Mouse (Mus musculus) gastrocnemius, adult 8-10 months (tissue): ENCODE measurements around the gene Esrrg. TPM values are rescaled to one million over a fixed set of nuclear protein-coding genes. Genes with fewer than 3 reads are reported as not detected.

ENCODE experiments used
- DNase-seq, 2 experiments: peaks; one replicate each; pipeline ENCODE4 v3.0.0; 2022; ENCODE audit warnings: low spot score in 2 of 2
- total RNA-seq, 4 experiments: library from RNA; stranded (reverse); gene quantifications; 2 replicates each; pipeline ENCODE4 v1.2.4; 2022

Esrrg gene
- total RNA-seq, 4 experiments from 2014 or later = 15.2 to 29.3 (median 24.2) TPM

DNA sequence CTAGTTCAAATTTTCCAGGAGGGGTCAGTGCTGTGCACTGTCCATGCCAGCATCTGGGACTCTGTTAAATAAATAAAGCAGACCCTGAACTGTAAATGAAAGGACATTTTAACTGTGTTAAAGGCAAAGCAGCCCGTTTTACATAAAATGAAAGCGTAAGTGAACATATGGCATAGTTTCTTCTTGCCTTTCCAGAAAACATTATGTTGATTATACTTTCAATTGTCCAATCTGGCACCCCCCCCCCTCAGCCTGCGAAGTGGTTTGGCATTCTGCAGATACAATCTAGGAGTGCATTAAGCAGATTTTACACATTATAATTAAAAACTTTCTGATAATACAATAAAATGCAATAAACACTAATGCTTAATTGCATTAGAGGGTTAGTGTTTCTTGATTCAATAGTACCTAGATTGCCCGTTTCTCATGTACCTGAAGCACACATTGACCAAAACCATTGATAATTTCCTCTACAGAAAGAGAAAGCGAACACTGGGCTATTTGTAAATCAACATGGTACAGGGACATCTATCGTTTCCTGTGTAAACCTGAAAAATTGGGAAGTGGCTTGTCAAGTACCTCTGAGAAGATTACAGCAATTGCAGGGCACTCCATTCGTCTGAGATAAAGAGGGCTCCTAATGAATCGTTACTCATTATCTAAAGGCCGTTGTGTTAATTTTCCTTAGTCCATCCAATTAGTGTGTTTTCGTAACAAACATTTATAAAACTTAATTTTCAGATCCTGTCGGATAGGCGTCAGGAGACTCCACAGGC, 539.0 kb downstream of the Esrrg start:
- no peak for DNase-seq

GRCm38 (mm10) chr1:188151066-188151465, 542.5 kb downstream of the Esrrg start:
- DNase-seq = no peak

DNA sequence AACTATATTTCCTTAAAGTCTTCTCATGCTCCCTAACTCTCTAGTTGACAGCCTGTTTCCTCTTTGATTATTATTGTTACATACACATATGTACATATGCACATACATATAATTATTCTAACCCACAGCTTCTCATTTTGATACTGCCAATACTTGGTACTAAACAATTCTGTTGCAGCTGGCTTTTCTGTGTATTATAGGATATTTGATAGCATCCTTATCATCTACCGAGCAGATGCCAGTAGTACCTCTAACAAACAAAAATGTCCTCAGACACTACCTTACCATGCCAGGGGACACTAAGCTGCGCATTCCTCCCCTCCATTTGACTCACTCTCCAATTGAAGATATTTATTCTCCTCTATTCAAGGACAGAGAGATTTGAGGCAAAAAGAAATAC, 543.4 kb downstream of the Esrrg start:
- no peak for DNase-seq

GRCm38 (mm10) chr1:188153665-188154064, 545.1 kb downstream of the Esrrg start:
- DNase-seq = no peak

DNA sequence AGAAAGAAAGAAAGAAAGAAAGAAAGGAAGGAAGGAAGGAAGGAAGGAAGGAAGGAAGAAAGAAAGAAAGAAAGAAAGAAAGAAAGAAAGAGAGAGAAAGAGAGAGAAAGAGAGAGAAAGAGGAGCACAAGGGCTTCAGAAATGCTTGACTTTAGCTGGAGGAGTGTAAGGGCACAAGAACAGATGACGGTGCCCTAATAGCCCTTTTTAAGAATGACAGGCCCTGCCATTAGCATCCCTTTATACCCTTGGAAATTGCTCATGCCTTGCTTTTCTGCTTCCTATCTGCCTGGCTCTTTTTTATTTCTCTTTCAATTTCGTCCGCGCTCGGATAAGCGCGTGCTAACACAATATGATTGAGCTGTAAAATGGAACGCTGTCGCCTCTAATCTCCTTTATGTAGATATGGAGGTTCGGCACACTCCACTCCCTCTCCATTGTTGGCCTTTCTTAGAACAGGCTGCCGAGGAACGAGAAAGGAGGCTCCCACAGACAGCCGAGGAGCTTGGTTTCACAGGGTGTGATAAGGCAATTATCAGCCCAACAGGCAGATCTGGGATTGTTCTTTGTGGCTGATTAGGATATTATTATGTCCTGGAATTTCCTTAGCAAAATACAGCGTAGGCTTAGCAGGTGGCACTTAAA, 546.0 kb downstream of the Esrrg start:
- DNase-seq = no peak

DNA sequence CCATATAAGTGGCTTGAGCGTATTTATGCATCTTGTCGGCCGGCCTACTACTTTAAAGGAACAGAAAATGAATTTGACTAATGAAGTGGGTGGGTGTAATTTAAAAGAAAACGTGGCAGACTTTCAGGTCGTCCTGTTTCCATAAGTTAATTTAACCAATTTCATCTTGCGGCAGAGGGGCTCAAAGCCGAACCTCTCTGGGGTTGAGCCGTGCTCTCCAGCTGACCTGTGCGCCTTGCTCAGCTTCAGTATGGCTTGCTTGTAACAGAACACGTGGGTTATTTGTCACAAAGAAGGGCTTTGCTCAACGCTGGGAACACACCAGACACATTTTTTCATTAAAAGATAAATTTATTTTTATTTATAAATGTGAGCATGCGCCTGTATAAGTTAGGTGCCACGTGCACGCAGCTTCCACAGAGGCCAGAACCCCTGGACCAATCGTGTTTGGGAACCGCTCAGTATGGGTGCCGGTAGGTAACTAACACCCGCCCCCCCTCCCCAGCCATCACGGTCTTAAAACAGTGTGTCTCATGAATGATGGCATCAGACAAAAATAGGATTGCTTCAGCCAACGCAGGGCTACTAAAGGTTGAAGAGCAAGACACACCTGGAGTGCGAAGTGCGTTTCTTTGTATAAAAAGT, 546.7 kb downstream of the Esrrg start:
- DNase-seq = no peak

- DNase-seq = no peak
These were observed 547.9 kb downstream of the Esrrg start for GRCm38 (mm10) chr1:188156520-188156919.

GRCm38 (mm10) chr1:188157237-188157955, 548.8 kb downstream of the Esrrg start:
- DNase-seq = no peak

GRCm38 (mm10) chr1:188158675-188159074, 550.1 kb downstream of the Esrrg start:
- no peak for DNase-seq

DNA sequence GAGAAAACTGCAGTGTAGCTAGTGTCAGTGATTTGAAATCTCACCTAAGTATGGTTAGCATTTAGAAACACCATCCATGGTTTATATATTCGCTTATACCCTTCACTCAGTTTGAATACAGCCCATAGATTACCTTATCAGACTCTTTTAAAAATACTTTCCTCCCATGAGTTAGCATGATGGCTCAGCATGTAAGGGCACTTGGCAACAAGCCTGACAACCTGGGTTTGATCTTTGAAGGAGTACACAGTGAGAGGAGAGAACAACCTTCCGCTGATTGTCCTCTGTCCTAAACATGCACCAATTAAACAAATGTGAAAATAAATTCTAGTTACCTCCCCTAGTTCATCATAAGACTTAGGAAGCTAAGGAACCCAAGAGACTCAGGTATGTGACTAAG, 550.5 kb downstream of the Esrrg start:
- no peak for DNase-seq

DNA sequence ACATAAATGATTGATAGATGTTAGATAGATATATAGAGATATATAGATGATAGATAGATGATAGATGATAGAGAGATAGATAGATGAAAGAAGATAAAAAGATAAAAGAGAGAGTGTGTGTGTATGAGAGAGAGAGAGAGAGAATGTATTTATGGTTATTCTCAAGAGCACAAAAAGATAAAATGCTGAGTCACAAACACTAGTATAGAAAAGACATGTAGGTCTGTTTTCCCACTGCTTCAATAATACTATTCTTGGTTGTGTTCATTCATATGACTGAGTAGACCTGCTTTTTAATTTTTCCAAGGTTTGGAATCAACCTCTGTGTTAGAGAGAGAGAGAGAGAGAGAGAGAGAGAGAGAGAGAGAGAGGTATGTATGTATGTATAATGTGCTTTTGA, 554.5 kb downstream of the Esrrg start:
- DNase-seq = no peak

DNA sequence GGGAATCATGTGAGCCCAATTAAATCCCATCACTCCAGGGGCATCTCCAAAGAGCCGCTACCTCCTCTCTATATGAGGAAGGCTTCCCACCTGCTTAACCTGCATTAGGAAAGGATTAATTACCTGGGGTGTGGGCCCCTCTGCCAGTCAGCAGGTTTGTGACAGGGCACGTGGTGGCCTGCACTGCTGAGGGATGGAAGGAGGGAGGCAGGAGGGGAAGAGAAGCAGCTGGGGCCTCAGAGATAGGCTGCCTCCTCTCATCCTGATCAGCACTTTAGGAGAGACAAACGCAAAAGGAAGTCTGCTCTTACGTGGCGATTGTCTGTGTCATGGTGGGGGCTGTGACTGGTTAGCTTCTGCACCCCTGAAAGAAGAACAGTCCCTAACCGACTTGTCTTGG, 555.7 kb downstream of the Esrrg start:
- DNase-seq = no peak

DNA sequence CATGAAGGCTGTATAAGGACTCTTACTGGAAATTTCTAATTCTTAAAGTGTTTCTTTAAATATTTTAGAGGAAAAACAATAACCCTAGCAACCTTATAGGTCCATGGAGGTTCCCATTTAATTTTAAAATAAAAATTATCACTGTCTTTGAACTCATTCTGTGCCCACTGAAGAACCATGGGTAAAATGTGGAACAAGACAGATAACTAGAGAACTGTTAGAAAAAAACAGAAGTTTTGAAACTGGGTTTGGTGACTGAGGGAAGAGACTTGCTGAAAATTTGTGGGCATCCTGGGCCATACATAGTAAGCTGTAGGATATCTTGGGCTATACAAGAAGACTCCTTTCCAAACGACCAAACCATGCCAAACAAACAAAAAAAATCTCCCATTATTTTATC, 565.3 kb downstream of the Esrrg start:
- no peak for DNase-seq

DNA sequence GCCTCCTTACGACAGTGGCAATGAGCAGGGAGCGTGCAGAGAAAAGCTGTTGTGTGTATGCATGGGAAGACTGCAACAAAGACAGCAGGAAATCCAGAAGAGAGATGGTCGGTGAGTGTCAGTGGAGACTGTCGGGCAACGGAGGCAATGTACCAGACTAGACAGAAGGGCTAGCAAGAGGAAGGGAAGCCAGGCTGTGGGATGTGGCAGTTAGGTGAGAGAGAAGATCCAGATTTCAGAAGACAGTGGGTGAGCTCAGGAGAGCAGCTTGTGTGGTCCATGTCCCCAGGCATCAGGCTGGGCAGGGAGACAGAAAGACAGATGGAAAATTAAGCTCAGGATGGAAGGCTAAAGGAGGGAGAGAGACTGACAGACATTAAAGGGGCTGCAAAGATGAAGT, 574.4 kb downstream of the Esrrg start:
- DNase-seq = no peak

GRCm38 (mm10) chr1:188186440-188187117, 578.0 kb downstream of the Esrrg start:
- DNase-seq = no peak

DNA sequence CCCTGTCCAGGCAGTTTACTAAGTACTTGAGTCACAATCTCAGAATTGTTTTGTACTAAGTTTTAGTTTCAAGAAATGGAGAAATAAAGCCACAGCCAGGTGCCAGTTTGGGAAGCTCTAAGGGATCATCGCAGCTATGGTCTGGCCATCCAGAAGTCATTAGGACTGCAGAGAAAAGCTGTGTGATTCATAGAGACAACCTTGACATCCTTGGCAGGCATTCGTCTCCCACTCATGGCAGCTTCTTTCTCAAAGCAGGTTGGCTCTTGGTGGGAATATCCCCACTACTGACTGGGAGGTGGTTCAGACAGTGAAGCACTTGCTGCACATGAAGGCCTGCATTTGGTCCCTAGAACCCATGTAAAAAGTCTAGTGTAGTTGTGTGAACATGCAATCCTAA, 584.4 kb downstream of the Esrrg start:
- DNase-seq = no peak

DNA sequence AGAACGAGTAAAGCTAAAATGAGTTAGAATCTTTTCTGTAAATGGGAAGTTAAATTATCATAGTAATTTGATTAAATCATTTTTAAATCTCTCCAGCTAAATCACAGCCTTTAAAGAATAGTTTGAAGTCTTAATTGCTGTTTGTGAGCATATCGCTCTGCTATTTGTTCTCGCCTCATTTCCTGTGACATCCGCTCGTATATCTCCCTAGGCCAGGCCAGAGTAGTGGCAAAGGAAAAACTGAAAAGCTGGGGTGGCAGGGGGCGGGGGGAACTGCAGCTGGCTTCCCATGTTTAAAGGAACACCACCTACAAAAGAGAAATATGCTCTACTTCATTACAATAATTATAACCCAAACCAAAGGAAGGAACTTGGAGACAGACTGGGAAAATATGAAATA, 598.8 kb downstream of the Esrrg start:
- no peak for DNase-seq

DNA sequence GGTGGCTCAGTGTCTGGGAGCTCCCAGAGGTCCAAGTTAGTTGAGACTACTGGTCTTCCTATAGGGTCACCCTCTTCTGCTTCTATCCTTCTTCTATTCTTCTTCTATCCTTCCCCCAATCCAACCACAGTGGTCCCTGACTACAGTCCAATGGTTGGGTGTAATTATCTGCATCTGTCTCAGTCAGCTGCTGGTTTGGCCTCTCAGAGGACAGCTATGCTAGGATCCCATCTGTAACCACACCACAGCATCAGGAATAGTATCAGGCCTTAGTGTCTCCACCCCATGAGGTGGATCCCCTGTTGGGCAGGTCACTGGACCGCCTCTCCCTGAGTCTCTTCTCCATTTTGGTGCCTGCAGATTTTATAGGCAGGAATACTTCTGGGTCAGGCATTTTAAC, 600.4 kb downstream of the Esrrg start:
- no peak for DNase-seq

DNA sequence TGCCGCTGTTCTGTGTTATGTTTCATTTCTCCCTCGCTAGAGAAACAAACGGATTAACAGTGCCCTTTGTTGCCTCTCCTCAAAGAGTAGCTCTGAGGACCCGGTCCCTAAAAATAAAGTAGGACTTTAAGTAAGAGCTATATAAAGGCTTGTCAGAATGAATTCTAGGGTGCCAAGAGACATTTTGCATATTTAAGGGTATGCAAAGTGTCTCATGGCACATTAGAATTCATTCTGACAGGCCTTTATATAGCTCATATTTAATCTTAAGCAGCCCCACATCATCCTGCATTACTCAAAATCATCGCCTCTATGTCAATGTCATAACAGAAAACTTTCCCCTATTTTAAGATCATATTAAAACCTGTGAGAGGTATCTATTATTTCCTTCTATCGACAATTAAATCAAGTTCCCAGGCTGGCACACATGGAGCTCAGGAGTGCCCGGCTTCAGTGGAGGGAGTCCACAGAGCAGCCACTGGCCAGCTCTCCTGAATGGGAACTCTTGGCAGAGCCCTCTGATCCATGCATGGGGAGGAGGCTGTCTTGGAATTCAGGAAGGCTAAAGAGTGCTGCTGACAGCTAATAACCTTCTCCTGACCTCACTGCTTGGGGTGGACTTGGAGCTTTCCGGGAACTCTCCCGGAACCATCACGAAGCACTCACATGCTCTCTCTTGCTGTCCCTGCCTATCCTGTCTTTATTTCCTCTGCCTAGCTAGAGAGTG, 606.5 kb downstream of the Esrrg start:
- DNase-seq = no peak

DNA sequence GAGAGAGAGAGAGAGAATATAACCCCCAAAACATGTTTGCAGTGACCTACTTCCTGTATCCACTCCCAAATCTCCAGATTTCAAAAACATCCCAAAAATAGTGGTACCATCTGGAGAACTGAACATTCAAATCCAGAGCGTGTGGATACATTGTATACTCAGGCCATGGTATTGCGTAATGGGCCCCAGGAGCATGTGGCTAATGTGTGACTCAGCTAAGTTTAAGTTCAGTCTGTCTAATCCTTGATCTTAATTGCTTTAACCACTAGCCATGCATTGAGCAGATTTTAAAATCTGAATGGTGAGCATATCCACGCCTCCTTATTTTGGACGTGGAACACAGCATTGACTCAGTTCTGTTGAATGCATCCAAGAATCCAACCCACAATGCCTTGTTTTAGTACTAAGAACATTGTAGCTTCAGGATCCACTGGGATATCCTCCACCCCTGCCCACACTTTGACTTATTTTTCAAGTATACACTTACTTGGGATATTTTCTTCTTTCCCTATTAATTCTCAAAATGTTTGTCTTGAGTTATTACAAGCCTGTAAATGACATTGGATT, 612.7 kb downstream of the Esrrg start:
- DNase-seq = no peak
